In genomic region chr13:98440293-98440952, GRCm38 (mm10) we compare ENCODE assay signal across 11 mouse cellular contexts. TPM values are rescaled to one million over a fixed set of nuclear protein-coding genes. Genes with fewer than 3 reads are reported as not detected.
DNase-seq lines count a peak whose midpoint lies in the region; ATAC-seq and TF ChIP-seq lines count a peak whose summit lies in the region.
"Had no signal": no experiment of that assay in that cellular context is flagged by ENCODE, and none has a peak within 500 bp of the region (broad histone marks: within the 10 kb centered on the region; RNA-seq: fewer than 3 reads in every experiment).

No protein-coding gene starts in this region.

- H3K9me3 ChIP-seq in hindbrain, embryonic 11.5 days (ENCODE audit: control insufficient read depth, low read length), result no peaks in the 10 kb centered on the region
- no peaks in the 10 kb centered on the region for H3K9me3 ChIP-seq in hindbrain, embryonic 10.5 days
- H3K9me3 ChIP-seq in heart, postnatal 0 days (replicated peaks; ENCODE audit: control insufficient read depth, low read length), result 0 out of 2 replicates have a peak, but pooled peaks cover 9% of the 10 kb centered on the region
- no peaks in the 10 kb centered on the region for H3K9me3 ChIP-seq in limb, embryonic 14.5 days (ENCODE audit: control insufficient read depth, low read length)
- no peaks in the 10 kb centered on the region for H3K9me3 ChIP-seq in forebrain, postnatal 0 days (ENCODE audit: low read length)

- no peak for TF ChIP-seq POLR2A in limb, embryonic 14.5 days (IDR thresholded peaks at IDR 0.05; ENCODE audit: borderline replicate concordance, extremely low read depth, insufficient read depth, insufficient read length)

- DNase-seq in hindbrain, embryonic 11.5 days (ENCODE audit: low spot score), result peak; percentile 6
- DNase-seq in hindbrain, embryonic 10.5 days (ENCODE audit: low spot score), result no peak
- peak; percentile 63 for DNase-seq in R1 (ENCODE audit: low read depth, low spot score)
- peak; percentile 10 for DNase-seq in heart, postnatal 0 days (ENCODE audit: low spot score)
- peak; percentile 65 for DNase-seq in limb, embryonic 14.5 days (ENCODE audit: low spot score)
- DNase-seq in forebrain, postnatal 0 days, result no peak
- DNase-seq: retina, postnatal 1 day; thymus, postnatal 14 days had no signal

- no peaks in the 10 kb centered on the region for H3K27me3 ChIP-seq in hindbrain, embryonic 11.5 days (ENCODE audit: control insufficient read depth, insufficient read depth, low read length)
- H3K27me3 ChIP-seq in hindbrain, embryonic 10.5 days (ENCODE audit: insufficient read depth, poor library complexity, severe bottlenecking), result no peaks in the 10 kb centered on the region
- no peaks in the 10 kb centered on the region for H3K27me3 ChIP-seq in heart, postnatal 0 days (ENCODE audit: control insufficient read depth, insufficient read depth, low read length)
- no peaks in the 10 kb centered on the region for H3K27me3 ChIP-seq in limb, embryonic 14.5 days (ENCODE audit: control insufficient read depth, insufficient read depth, low read length)
- H3K27me3 ChIP-seq in forebrain, postnatal 0 days (ENCODE audit: insufficient read depth, low read length), result no peaks in the 10 kb centered on the region
- H3K27me3 ChIP-seq: megakaryocyte, embryonic 14.5 days had no signal

- WGBS in hindbrain, embryonic 11.5 days, result 59% methylated on average over 13 of the region's 13 CpGs
- WGBS in hindbrain, embryonic 10.5 days, result 59% methylated on average over 13 of the region's 13 CpGs
- 40% methylated on average over 13 of the region's 13 CpGs for WGBS in heart, postnatal 0 days
- WGBS in limb, embryonic 14.5 days, result 33% methylated on average over 13 of the region's 13 CpGs
- 64% methylated on average over 13 of the region's 13 CpGs for WGBS in forebrain, postnatal 0 days

- H3K27ac ChIP-seq in hindbrain, embryonic 11.5 days (ENCODE audit: low read depth, low read length), result no peak overlapping the region
- H3K27ac ChIP-seq in hindbrain, embryonic 10.5 days, result no peak overlapping the region
- H3K27ac ChIP-seq in heart, postnatal 0 days (ENCODE audit: low read depth), result no peak overlapping the region
- 0 out of 2 replicates have a peak overlapping the region, but pooled peaks have one; percentile 19 for H3K27ac ChIP-seq in limb, embryonic 14.5 days (replicated peaks; ENCODE audit: low read depth, low read length)
- H3K27ac ChIP-seq in forebrain, postnatal 0 days (ENCODE audit: low read depth, low read length), result no peak overlapping the region

- no peak for TF ChIP-seq CTCF in heart, postnatal 0 days (IDR thresholded peaks at IDR 0.05; ENCODE audit: low read depth)
- TF ChIP-seq CTCF in forebrain, postnatal 0 days (IDR thresholded peaks at IDR 0.05; ENCODE audit: low read depth), result no peak

- H3K4me1 ChIP-seq in hindbrain, embryonic 11.5 days (replicated peaks; ENCODE audit: control insufficient read depth, insufficient read depth, low read length), result no peaks in the 10 kb centered on the region
- H3K4me1 ChIP-seq in hindbrain, embryonic 10.5 days (replicated peaks), result no peaks in the 10 kb centered on the region
- H3K4me1 ChIP-seq in heart, postnatal 0 days (ENCODE audit: control insufficient read depth, insufficient read depth), result no peaks in the 10 kb centered on the region
- H3K4me1 ChIP-seq in limb, embryonic 14.5 days (ENCODE audit: control insufficient read depth, insufficient read depth, low read length), result peaks cover 11% of the 10 kb centered on the region
- no peaks in the 10 kb centered on the region for H3K4me1 ChIP-seq in forebrain, postnatal 0 days (ENCODE audit: insufficient read depth)
- H3K4me1 ChIP-seq: megakaryocyte, embryonic 14.5 days had no signal

- no peak overlapping the region for H3K4me2 ChIP-seq in hindbrain, embryonic 11.5 days (replicated peaks; ENCODE audit: low read depth, low read length)
- H3K4me2 ChIP-seq in heart, postnatal 0 days (ENCODE audit: low read depth, low read length), result no peak overlapping the region
- H3K4me2 ChIP-seq in limb, embryonic 14.5 days (replicated peaks; ENCODE audit: low read depth, low read length, severe bottlenecking), result no peak overlapping the region
- no peak overlapping the region for H3K4me2 ChIP-seq in forebrain, postnatal 0 days (ENCODE audit: low read depth)

- no peak for ATAC-seq in hindbrain, embryonic 11.5 days (ENCODE audit: low FRiP score)
- ATAC-seq in heart, postnatal 0 days (ENCODE audit: insufficient read depth, low read depth), result no peak
- ATAC-seq in limb, embryonic 14.5 days (ENCODE audit: low FRiP score, low read depth), result no peak
- no peak for ATAC-seq in erythroid progenitor cell, adult 5-6 weeks (replicated peaks; ENCODE audit: low FRiP score, poor library complexity, severe bottlenecking)
- ATAC-seq in monocyte, adult 5-6 weeks (replicated peaks; ENCODE audit: insufficient number of reproducible peaks, low FRiP score, low TSS enrichment, poor library complexity, severe bottlenecking), result no peak
- no peak for ATAC-seq in forebrain, postnatal 0 days

- H3K36me3 ChIP-seq in hindbrain, embryonic 11.5 days (ENCODE audit: control insufficient read depth, insufficient read depth, low read length), result no peaks in the 10 kb centered on the region
- no peaks in the 10 kb centered on the region for H3K36me3 ChIP-seq in hindbrain, embryonic 10.5 days
- no peaks in the 10 kb centered on the region for H3K36me3 ChIP-seq in heart, postnatal 0 days (replicated peaks; ENCODE audit: control insufficient read depth, insufficient read depth, low read length)
- no peaks in the 10 kb centered on the region for H3K36me3 ChIP-seq in limb, embryonic 14.5 days (ENCODE audit: control insufficient read depth, insufficient read depth, low read length)
- H3K36me3 ChIP-seq in forebrain, postnatal 0 days (ENCODE audit: insufficient read depth), result no peaks in the 10 kb centered on the region

- no peak overlapping the region for H3K4me3 ChIP-seq in hindbrain, embryonic 11.5 days (ENCODE audit: low read depth, low read length)
- H3K4me3 ChIP-seq in hindbrain, embryonic 10.5 days, result no peak overlapping the region
- H3K4me3 ChIP-seq in heart, postnatal 0 days (ENCODE audit: low read depth, low read length), result no peak overlapping the region
- H3K4me3 ChIP-seq in limb, embryonic 14.5 days (replicated peaks; ENCODE audit: low read length), result no peak overlapping the region
- no peak overlapping the region for H3K4me3 ChIP-seq in forebrain, postnatal 0 days (ENCODE audit: low read depth, low read length)
- H3K4me3 ChIP-seq: megakaryocyte, embryonic 14.5 days had no signal

- H3K9ac ChIP-seq in hindbrain, embryonic 11.5 days (ENCODE audit: low read depth, low read length), result no peak overlapping the region
- H3K9ac ChIP-seq in heart, postnatal 0 days (replicated peaks; ENCODE audit: low read depth, low read length), result no peak overlapping the region
- H3K9ac ChIP-seq in limb, embryonic 14.5 days (ENCODE audit: low read depth, low read length, severe bottlenecking), result no peak overlapping the region
- no peak overlapping the region for H3K9ac ChIP-seq in forebrain, postnatal 0 days

- no peak for TF ChIP-seq EP300 in heart, postnatal 0 days (IDR thresholded peaks at IDR 0.05; ENCODE audit: low read depth)

RNA-seq across cellular contexts. Expression of gene Gm10320, which starts 51.4 kb away (rescaled TPM):
- polyA plus RNA-seq in hindbrain, embryonic 11.5 days (2014; fragmentation: Nextera tagmentation; extraction: Ambion mirVana), result 0.78 and 0.94 TPM in 2 replicates
- polyA plus RNA-seq in hindbrain, embryonic 10.5 days (2016; fragmentation: Nextera tagmentation; extraction: Ambion mirVana), result 1.4 and 1.6 TPM in 2 replicates
- total RNA-seq in heart, postnatal 0 days (2014; rRNA removed; ENCODE audit: low replicate concordance), result 13.1 TPM in 1 of 2 replicates, not detected in the other
- 0.27 and 0.66 TPM in 2 replicates for polyA plus RNA-seq in heart, postnatal 0 days (2015; fragmentation: Nextera tagmentation; extraction: Ambion mirVana)
- polyA plus RNA-seq in limb, embryonic 14.5 days (2012; rRNA removed), result 1.3 and 1.6 TPM in 2 replicates
- polyA plus RNA-seq in limb, embryonic 14.5 days (2014; fragmentation: Nextera tagmentation; extraction: Ambion mirVana), result 0.84 and 2.3 TPM in 2 replicates
- not detected in 2 replicates for total RNA-seq in erythroid progenitor cell, adult 5-6 weeks (2015; ENCODE audit: low replicate concordance)
- total RNA-seq in erythroid progenitor cell, adult 5-6 weeks (2017; ENCODE audit: low replicate concordance), result 0.45 TPM in 1 of 2 replicates, not detected in the other
- total RNA-seq in monocyte, adult 5-6 weeks (2017), result 1.6 TPM in 1 of 3 replicates, not detected in the others
- total RNA-seq in forebrain, postnatal 0 days (2014; rRNA removed), result 0.69 TPM in 1 of 2 replicates, not detected in the other
- polyA plus RNA-seq in forebrain, postnatal 0 days (2015; fragmentation: Nextera tagmentation; extraction: Ambion mirVana), result 0.74 and 1.6 TPM in 2 replicates

Comparison
In these comparisons a context has a peak if more than half of its experiments do, and no peak if none do; other contexts are left out.
1. DNase-seq: peak in hindbrain, embryonic 11.5 days (single experiment), R1 (single experiment), heart, postnatal 0 days (single experiment) and limb, embryonic 14.5 days (single experiment); none in hindbrain, embryonic 10.5 days (single experiment) and forebrain, postnatal 0 days (single experiment).